Mouse (Mus musculus) B cell, adult 62 days (primary cell): ENCODE data around the gene C87436. TPM values are rescaled to one million over a fixed set of nuclear protein-coding genes. Genes with fewer than 3 reads are reported as not detected.

Experiments used
- total RNA-seq: library from RNA; stranded (reverse); gene quantifications from 4 replicates; pipeline ENCODE4 v1.2.4, GENCODE M21; 2023

C87436 gene
- total RNA-seq: 50.1 to 61.7 TPM (median 57.0 TPM) in 4 replicates

DNA sequence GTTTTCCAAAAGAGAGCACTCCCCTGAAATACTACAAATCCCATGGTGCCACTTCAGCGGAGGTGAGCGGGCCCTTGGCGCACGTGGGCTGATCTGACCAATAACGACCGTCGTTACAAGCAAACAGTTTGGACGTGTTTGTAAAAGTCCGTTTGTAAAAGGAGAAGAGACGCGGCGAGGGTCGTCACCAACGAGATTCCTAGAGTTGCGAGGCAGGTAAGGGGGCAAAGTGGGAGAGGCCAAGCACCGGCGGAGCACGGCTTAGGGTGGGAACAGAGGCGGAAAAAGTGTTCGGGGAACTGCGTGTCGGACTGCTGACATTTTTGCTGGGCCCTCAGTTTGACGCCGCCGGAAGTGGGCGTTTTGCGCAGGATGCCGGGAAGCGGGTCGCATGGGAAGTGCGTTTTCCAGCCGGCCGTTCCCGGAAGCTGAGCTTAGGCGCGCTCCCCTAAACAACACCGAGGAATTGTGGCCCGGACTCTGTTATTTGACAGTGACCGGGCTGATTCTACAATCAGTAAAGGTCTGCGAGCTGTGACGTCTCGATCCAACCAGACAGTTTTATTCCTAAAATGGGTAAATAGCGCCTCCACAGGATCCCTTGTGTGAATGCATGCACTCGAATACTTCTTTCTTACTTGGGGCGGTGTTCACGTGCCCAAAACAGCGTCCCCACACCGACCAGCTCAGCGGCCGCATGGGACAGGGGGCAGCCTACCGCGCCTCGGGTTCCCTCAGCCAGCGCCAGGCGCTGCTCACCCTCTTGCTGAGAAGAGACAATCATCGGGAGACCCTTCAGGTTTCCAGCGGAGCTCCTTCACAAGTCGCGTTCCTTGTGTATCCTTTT lies at the start of gene C87436:
TSS of gene C87436 (plus strand) at position 103 of the 847 bp plus-strand sequence.

DNA sequence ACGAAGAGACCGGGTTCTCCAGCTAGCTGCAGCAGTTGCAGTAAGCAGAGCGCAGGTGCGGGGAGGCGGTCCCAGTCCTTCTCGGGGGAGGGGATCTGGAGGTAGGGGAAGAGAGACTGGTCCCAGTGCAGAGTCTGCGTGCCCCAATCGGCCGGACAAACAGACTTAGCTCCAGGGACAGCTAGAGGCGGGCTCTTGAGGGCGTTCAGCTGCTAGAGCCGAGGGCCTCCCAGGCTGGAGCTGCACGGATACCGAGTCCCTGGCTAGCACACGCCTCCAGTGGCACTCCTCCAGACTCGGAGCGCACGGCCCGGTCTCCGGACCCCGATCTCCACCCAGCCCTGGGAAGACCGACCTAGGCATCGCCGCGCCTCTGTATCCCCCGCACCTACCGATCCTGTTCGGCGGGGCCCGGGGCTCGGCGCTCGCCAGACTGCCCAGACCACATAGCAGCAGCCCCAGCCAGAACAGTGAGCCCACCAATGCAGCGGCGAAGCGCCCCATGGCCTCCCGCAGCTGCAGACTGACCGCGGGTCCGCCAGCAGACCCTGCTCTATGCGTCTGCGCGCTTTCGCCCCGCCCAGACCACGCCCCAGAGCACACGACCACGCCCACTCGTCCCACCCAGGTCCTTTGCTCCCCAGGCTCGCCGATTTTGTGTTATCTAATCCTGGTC lies 41.5 kb upstream of the C87436 start, which contains the start of gene Pcyox1:
TSS of gene Pcyox1 (minus strand) at position 574 of the 676 bp plus-strand sequence.

DNA sequence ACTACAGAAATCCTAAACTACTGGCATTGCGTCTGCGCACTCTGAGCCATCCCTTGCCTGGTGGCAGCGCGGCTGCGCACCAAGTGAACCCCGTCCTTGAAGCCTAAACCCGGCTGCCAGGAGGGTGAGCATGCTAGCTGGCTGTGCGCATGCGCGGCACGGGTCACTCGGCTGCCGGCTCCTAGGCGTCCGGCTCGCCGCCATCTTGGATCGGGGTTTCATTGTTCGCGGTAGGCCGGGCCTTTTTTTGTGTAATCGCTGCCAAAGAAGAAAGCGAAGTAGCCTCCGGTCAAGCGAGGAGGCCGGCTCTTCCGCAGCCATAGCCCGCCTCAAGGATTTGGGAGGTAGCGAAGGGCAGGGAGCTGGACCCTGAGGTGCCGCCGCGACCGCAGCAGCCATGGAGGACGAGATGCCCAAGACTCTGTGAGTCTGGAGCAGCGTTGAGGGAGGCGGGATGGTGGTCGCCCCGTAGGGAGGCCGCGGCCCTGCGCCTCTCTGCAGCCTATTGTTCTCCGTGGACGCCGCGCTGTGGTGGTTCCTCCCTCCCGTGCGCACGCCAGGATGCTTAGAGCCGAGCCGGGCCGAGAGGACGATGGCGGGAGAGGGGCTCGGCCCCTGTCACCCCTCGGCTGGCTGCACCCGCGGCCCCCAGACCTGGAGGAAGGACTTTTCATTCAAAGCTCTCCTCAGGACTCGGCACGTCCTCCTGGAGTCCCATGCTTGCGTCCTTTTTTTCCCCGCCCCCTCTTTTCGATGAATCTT lies 33.9 kb upstream of the C87436 start, which contains the start of gene Tia1:
TSS of gene Tia1 (plus strand) at position 120 of the 762 bp plus-strand sequence.

DNA sequence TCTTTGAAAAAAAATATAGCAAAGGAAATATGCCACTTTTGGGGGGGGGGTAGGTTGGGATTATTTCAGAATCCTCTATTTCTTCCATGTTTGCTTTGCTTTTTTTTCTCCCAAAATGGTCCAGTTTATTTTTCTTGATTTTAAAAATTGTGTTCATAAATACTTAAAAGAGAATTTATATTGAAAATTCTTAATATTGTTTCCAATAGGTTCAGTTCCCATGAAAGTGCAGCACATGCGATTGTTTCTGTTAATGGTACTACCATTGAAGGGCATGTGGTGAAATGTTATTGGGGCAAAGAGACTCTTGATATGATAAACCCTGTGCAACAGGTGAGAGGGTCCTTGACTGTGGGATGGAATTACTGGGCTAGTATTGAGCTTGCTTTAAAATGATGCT lies 11.8 kb upstream of the C87436 start, which contains the start of gene Gm44790:
TSS of gene Gm44790 (plus strand) at position 301 of the 400 bp plus-strand sequence.

Other genes starting within 250 kb of the C87436 start
- 1.4 to 2.6 TPM (median 2.3 TPM) in 4 replicates for gene Tgfa, start 243.2 kb upstream of the C87436 start, total RNA-seq
- gene Fam136a, start 72.7 kb upstream of the C87436 start, total RNA-seq: 18.8 to 21.8 TPM (median 20.8 TPM) in 4 replicates
- gene Snrpg, start 67.1 kb upstream of the C87436 start, total RNA-seq: 196 to 230 TPM (median 218 TPM) in 4 replicates
- gene Pcyox1, start 41.2 kb upstream of the C87436 start, total RNA-seq: 10.1 to 19.0 TPM (median 11.2 TPM) in 4 replicates
- gene Tia1, start 34.2 kb upstream of the C87436 start, total RNA-seq: 105 to 118 TPM (median 115 TPM) in 4 replicates
- gene Gm44790, start 11.7 kb upstream of the C87436 start, total RNA-seq: 1.3 to 3.8 TPM in 2 of 4 replicates, not detected in the others
- 197 to 202 TPM (median 201 TPM) in 4 replicates for gene Pcbp1, start 87.9 kb downstream of the C87436 start, total RNA-seq
- gene Asprv1, start 189.8 kb downstream of the C87436 start, total RNA-seq: not detected in 4 replicates
- gene Mxd1, start 230.8 kb downstream of the C87436 start, total RNA-seq: 18.2 to 26.1 TPM (median 21.1 TPM) in 4 replicates
- 29.8 to 41.1 TPM (median 40.6 TPM) in 4 replicates for gene Snrnp27, start 246.1 kb downstream of the C87436 start, total RNA-seq